Mouse (Mus musculus): Measurements from ENCODE around the gene Olfr643.

Gene Olfr643

DNA sequence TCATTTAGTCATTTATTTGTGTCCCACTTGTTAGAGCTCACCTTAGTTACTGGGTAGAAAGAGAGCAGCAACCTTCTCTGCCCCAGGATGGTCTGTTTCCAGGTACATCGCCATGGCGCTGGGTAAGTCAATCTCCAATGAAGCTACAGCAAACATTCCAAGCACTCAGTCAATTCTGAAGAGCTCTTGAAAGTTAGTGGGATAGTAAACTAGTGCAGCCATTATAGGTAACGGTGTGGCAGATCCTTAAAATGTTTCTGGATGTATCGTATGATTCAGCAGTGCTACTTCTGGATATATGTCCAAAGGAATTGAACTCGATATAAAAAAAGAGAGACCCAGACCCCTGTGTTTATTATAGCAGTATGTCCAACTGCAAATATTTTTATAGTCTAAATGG is at the start of gene Olfr643:
Gene Olfr643, minus strand, starts transcription at position 101 of the 400 bp plus-strand sequence.
- no peak for TF ChIP-seq GATA4 (IDR thresholded peaks at IDR 0.05; ENCODE audit: insufficient replicate concordance, low read length)

DNA sequence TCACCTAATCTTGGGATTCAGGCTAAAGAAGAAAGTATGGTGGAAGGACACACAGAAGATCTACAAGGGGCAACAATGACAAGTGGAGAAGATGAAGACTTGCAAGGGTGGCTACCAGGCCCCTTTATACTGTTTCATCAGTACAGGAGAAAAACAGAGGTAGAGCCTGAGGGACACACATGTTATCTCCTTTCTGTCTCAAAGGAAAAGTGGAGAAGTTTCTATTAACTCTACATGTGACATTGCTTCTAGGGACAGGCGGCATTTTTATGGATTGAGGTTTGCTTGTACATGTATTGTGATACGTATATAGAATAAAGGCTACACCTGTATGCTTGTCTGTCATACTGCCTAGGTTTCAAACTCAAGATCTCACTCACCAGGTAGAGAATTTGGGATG is 46.1 kb upstream of the Olfr643 start, which contains the start of gene Olfr648:
Gene Olfr648, minus strand, starts transcription at position 101 of the 400 bp plus-strand sequence.
- no peak for TF ChIP-seq GATA4 (IDR thresholded peaks at IDR 0.05; ENCODE audit: insufficient replicate concordance, low read length)

DNA sequence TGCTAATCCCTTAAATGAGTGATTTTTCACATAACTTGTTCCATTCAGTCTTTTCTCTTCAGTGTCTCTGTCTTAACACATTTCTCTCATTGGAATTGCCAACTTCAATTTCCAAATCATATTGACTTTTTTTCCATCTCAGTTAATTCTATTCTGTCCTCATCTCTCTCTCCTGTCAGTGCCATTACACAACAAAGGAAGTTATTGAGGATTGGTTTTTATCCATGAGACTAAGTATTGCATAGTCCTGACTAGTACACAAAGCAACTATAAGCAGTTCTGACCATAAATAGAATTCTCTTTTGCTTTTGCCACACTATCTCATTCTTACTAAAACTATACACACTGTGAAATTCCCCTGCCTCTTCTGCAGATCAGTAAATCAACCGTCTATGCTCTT is 41.9 kb upstream of the Olfr643 start:
- no peak for TF ChIP-seq GATA4 (IDR thresholded peaks at IDR 0.05; ENCODE audit: insufficient replicate concordance, low read length)

DNA sequence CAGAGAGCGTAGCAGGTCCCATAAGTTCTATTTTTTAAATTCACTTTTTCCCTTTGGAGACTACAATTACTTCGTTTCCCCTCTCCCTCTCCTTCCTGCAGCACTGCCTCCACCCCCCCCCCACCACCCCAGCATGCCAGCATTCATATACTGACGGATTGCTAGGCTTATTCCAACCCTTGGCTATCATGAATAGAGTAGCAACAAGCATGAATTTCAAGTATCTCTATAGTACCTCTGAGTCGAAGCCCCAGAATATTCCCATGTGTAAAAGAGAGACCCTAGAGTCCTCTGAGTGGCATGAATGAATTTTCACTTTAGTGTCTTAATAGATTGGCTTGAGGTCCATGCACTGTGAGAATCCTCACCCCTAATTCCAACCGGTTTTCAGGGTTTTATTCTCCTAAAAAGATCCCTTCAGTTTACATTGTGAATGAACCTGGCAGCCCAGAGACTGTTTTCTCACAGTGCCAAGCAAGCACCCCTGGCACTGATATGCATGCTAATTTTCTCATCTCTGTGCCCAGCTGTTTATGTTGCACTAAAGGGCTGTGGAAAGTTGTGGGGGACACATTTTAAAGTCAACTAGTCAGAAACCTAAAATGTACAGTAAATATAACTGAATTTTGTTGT is 41.3 kb upstream of the Olfr643 start:
- TF ChIP-seq GATA4 (IDR thresholded peaks at IDR 0.05; ENCODE audit: insufficient replicate concordance, low read length): no peak

DNA sequence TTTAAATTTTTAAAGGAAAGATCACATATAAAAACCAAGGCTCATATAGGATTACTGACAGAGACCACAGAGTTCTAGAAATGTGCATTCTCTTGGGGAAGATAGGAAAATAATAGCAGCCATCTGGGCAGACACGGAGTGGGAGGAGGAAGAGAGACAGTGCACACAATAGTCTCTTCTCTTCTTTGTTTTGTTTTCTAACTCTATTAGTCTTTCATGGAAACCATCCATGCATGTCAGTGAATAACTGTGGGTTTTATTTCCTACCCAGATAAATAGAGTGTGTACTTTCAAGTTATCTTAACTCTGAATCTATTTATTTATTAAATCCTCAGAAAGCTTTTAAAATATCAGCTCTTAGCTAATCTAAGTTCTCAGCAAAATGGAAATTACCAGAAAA is 37.9 kb upstream of the Olfr643 start:
- no peak for TF ChIP-seq GATA4 (IDR thresholded peaks at IDR 0.05; ENCODE audit: insufficient replicate concordance, low read length)

DNA sequence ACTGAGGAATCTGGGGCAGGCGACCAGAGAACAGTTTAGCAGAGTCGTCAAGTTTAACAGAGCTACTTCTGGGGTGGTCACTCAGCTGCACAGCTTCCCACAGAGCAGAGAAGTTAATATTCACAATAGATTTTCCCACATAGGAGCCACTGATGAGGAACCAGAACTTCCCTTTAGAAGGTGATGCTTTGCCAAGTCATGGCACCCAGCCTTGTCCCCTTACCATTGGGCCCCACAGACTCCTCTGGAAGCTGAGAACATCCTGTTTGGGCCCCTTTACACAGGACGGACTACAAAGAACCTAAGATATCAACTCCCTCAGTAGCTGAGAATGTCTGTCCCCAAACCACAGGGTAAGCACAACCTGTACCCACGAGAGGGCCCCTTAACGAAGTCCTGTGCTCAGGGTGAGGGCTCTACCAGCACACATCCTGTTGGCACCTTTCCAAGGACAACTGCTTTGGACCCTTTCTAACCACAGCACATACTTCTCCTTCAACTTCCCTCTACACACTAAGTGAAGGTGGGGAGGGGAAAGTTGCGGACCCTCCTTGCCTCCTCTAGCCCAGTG is 32.5 kb upstream of the Olfr643 start:
- no peak for TF ChIP-seq GATA4 (IDR thresholded peaks at IDR 0.05; ENCODE audit: insufficient replicate concordance, low read length)

DNA sequence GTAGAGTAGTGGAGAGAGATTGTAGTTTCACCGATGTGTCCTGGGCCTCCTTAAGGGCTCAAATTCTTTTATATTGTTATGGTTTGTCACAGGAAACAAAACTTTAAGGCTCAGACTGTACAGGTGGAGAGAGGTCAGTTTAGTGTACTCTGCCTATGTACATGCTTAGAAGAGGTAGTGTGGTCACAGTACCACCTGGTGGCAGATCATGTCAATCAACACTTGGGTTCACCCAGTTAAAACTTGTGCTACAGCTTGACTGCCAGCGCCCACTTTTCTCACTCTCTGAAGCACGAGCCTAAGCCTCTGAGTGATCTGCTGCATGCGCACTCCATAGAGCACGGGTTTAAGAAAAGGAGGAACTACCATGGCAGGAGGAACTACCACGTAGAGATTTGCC is 29.9 kb upstream of the Olfr643 start:
- TF ChIP-seq GATA4 (IDR thresholded peaks at IDR 0.05; ENCODE audit: insufficient replicate concordance, low read length): no peak

DNA sequence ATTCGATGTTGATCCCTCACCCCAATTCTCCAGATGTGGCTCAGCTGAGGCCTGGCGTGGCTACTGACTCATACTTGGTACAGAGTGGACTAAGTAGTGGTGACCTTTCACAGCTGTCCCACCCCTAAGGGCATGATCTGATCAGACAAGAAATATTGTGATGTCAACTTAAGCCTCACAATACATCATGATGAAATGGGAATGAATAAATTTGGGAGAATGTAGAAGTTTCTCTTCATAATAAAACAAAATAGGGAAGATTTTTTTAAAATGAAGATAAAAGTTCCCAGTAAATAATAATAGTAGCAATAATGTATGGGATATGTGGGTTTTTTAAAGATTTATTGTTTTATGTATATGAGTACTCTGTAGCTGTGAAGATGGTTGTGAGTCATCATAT is 13.3 kb upstream of the Olfr643 start, which contains the start of gene Ubqlnl:
Gene Ubqlnl, minus strand, starts transcription at position 101 of the 400 bp plus-strand sequence.
- no peak for TF ChIP-seq GATA4 (IDR thresholded peaks at IDR 0.05; ENCODE audit: insufficient replicate concordance, low read length)

DNA sequence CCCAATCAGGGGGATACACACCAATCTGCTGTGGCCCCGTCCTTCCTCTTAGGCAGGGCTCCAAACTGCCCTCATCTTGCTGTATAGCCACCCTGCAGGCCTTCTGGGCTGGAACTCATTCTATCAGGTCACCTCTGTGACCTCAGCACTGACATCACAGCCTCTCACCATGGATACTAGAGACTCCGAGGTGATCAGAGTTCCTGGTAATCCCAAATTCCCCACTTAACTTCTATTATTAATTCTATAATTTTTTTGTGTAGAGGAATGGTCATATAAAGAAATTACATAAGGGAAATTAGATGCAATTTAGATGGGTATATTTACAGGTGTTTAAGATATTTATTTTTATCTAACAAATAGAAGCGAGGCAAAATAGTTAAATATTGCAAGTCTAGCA is 6.0 kb upstream of the Olfr643 start, which contains the start of gene Ubqln3:
Gene Ubqln3, minus strand, starts transcription at position 101 of the 400 bp plus-strand sequence.
- TF ChIP-seq GATA4 (IDR thresholded peaks at IDR 0.05; ENCODE audit: insufficient replicate concordance, low read length): no peak

DNA sequence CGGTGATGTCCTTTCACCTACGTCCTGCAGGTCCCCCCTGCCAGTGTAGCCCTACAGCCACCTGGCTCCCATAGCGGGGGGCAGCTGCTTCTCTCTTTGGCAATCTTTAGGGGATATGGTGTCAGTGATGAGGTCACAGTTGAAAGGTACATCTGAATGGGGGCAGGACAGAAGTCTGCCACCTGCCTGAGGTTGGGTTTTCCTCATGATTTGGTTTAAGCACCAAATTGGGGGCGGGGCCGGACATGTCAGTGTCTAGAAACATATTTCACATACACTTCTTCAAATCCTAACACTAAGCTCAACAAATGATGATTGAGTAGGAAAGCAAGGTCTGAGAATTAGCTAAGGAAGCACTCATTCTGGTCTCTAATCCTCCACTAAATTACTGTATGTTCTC is 7.5 kb downstream of the Olfr643 start, which contains the start of gene Ubqln5:
Gene Ubqln5, minus strand, starts transcription at position 101 of the 400 bp plus-strand sequence.
- no peak for TF ChIP-seq GATA4 (IDR thresholded peaks at IDR 0.05; ENCODE audit: insufficient replicate concordance, low read length)

DNA sequence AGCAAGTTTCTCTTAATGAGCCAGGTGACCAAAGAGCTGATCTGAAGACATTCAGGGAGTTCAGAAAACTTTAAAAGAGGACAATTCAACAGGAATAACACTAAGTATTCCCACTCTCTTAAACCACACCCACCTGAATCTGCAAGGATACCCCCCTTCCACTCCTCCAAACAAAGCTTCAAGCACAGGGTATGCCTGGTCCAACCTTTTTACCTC is 32.5 kb downstream of the Olfr643 start, which contains the start of gene Olfr646:
Gene Olfr646, plus strand, starts transcription at position 117 of the 216 bp plus-strand sequence.
- no peak for TF ChIP-seq GATA4 (IDR thresholded peaks at IDR 0.05; ENCODE audit: insufficient replicate concordance, low read length)

DNA sequence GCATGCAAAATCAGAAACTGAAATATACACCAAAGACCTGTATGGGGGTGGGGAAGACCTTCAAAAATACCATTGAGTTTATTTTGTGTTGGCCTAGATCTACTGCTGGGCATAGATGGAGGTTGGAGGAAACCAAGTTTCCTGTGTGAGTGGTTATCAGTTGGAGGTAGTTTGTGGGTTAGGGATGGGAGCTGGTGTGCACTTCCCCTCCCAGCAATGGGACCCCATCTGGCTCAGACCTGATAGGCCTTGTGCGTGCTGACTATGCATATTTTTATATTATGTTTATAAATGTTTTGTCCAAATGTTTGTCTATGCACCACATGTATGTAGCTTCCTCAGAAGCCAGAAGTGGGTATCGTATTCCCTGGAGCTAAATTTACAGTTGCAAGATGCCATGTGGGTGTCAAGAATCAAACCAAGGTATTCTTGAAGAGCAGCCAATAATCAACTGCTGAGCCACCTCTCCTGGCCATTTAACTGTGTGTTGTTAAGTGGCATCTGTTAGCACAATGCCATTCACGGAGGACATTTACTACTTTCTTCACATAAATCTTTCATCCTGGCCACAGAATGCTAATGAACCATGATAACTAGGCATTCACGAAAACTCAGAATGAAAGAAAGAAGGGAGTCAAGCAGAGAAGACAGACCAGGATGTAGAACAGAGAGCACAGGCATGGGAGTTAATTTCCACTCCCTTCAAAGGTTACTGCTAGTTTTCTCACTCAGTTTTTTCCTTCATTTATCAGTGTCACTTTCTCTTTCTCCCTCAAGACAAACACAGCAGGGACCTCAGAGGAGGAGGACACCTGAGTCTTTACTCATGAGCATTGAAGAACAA is 33.1 kb downstream of the Olfr643 start:
- TF ChIP-seq GATA4 (IDR thresholded peaks at IDR 0.05; ENCODE audit: insufficient replicate concordance, low read length): no peak

DNA sequence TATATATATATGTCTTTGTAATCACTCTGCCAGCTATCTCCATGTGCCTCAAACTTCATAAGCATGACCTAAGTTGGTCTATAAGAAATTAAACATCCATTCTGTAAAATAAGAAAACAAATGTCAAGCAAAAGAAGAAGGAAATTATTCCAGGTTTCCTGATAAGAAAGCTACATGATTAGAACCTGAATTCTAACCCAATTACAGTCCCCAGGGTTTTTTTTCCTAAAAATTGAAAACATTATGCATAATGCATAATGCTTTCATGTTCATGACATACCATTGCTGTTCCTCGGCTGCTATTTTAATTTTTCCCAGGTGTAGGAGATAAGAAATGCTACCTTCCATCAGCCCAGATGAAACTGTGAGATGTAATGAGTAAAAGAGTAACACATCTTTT is 51.8 kb downstream of the Olfr643 start, which contains the start of gene Olfr645:
Gene Olfr645, minus strand, starts transcription at position 101 of the 400 bp plus-strand sequence.
- TF ChIP-seq GATA4 (IDR thresholded peaks at IDR 0.05; ENCODE audit: insufficient replicate concordance, low read length): no peak

DNA sequence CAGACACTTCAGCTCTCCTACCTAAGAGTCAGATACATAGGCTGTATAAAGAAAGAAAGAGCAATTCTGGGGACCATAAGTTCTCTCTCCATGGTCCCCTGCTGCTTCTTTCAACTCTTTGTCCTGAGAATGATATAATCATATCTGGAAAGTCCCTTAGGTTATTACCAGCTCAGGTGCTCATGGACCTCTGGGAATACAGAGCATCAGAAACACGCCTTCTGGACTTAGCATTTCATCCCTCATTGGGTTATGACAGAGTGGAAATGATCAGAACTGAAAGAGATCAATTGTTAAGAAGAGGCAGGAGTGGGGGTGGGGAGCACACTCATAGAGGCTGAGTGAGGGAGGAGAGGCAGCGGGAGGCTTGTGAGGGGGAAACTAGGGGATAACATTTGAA is 65.4 kb downstream of the Olfr643 start, which contains the start of gene Olfr644:
Gene Olfr644, minus strand, starts transcription at position 101 of the 400 bp plus-strand sequence.
- TF ChIP-seq GATA4 (IDR thresholded peaks at IDR 0.05; ENCODE audit: insufficient replicate concordance, low read length): no peak

DNA sequence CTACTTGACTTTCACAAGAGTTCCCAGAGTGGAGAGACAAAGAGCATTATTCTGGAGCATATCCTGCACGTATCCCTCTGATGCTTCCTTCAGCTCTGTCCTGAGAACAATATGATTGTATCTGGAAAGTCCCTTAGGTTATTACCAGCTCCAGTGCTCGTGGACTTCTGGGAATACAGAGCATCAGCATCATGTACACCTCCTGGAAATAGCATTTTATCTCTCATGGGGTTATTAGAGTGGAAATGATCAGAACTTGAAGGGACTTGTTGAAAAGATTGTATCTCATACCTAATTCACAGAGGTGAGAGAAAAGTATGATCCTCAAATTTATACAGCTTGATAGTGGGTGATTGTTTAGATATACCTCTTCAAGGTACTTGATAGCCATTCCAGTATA is 75.9 kb downstream of the Olfr643 start, which contains the start of gene 4930516K23Rik:
Gene 4930516K23Rik, minus strand, starts transcription at position 101 of the 400 bp plus-strand sequence.
- TF ChIP-seq GATA4 (IDR thresholded peaks at IDR 0.05; ENCODE audit: insufficient replicate concordance, low read length): no peak

DNA sequence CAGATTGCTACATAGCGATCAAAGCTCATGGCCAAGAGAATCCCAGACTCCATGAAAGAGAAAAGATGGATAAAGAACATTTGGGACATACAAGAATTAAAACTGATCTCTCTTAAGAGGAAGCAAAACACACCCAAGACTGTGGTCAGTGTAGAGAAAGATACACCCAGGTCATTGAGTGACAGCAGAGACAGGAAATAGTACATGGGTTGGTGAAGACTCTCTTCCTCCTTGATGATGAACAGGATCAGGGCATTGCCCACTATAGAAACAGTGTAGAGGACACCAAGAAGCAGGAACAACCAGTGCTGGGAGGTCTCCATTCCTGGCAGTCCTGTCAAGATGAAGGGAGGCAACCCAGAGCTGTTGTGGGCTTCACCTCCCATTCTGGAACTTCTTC is 78.0 kb downstream of the Olfr643 start:
- TF ChIP-seq GATA4 (IDR thresholded peaks at IDR 0.05; ENCODE audit: insufficient replicate concordance, low read length): no peak
